Comparison of ENCODE assay signal across 8 mouse cellular contexts in the genomic region with DNA sequence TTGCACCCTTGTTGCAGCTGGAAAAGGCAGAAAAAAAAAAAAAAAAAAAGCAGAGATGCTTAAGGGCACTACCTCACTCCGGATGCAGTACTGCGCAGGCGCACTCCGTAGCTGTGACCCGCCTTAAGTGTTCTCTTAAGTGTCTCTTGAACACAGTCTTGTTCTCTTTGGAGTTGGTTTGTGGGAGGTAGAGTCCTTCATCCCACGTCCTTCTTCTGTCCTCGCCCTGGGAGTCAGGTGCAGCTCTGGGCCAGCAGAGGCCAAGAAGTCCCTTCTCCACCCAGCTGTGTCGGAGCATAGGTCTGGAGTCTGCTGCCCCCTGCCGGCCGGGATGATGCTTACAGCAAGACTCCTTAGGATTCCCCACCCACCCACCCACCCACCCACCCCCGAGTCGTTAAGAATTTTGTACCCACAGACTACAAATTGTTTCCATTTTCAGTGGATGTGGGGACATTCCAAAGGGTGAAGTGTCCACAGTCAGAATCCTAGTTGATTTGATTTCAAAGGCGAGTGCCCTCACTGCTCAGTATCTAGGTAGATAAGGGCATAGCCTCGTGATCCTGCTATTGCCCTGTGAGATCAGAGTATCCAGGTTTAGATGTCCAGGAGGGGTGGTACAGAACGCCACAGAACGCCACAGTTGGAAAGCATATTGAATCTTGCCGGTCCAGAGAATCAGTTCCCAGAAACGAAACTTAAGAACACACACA. TPM values are rescaled to one million over a fixed set of nuclear protein-coding genes. Genes with fewer than 3 reads are reported as not detected.
DNase-seq lines count a peak whose midpoint lies in the region; ATAC-seq and TF ChIP-seq lines count a peak whose summit lies in the region.

No protein-coding gene starts in this region.

- H3K27ac ChIP-seq in hindbrain, embryonic 12.5 days, result no peak overlapping the region
- no peak overlapping the region for H3K27ac ChIP-seq in lung, postnatal 0 days (ENCODE audit: low read length)

- ATAC-seq in hindbrain, embryonic 12.5 days (ENCODE audit: low FRiP score), result peak; percentile 78
- peak; percentile 96 for ATAC-seq in lung, postnatal 0 days

- H3K9me3 ChIP-seq in hindbrain, embryonic 12.5 days (replicated peaks), result no peaks in the 10 kb centered on the region
- H3K9me3 ChIP-seq in lung, postnatal 0 days (ENCODE audit: low read length), result no peaks in the 10 kb centered on the region

- no peaks in the 10 kb centered on the region for H3K36me3 ChIP-seq in hindbrain, embryonic 12.5 days
- no peaks in the 10 kb centered on the region for H3K36me3 ChIP-seq in lung, postnatal 0 days (ENCODE audit: insufficient read depth, low read length)

- H3K4me3 ChIP-seq in hindbrain, embryonic 12.5 days, result peak overlapping the region; percentile 21
- peak overlapping the region; percentile 20; the same call in 1 of the 2 replicates for H3K4me3 ChIP-seq in lung, postnatal 0 days (ENCODE audit: low read depth, low read length)

- TF ChIP-seq EP300 in lung, postnatal 0 days (IDR thresholded peaks at IDR 0.05), result no peak

- H3K9ac ChIP-seq in hindbrain, embryonic 12.5 days, result no peak overlapping the region
- H3K9ac ChIP-seq in lung, postnatal 0 days (replicated peaks; ENCODE audit: low read depth), result 0 out of 2 replicates have a peak overlapping the region, but pooled peaks have one; percentile 27

- peak; percentile 28 for DNase-seq in MN1 (ENCODE audit: low spot score)
- peak; percentile 43 for DNase-seq in cerebellum, adult 8-10 months
- DNase-seq in frontal cortex, adult 2 months (ENCODE audit: extremely low spot score in 1 of 2, low spot score in 1 of 2), result peak; percentile 14 to 86
- DNase-seq in layer of hippocampus, adult 9-11 months, result peak; percentile 29
- peak; percentile 90 for DNase-seq in lung, postnatal 0 days (ENCODE audit: low spot score)
- peak; percentile 60 for DNase-seq in ovary, postnatal 10 days (ENCODE audit: low spot score)
- DNase-seq in thymus, postnatal 0 days (ENCODE audit: low spot score), result peak; percentile 77

- H3K4me1 ChIP-seq in hindbrain, embryonic 12.5 days, result peaks cover 8% of the 10 kb centered on the region
- H3K4me1 ChIP-seq in lung, postnatal 0 days (ENCODE audit: insufficient read depth, low read depth, low read length), result no peaks in the 10 kb centered on the region

- H3K27me3 ChIP-seq in hindbrain, embryonic 12.5 days, result no peaks in the 10 kb centered on the region
- H3K27me3 ChIP-seq in lung, postnatal 0 days (replicated peaks; ENCODE audit: insufficient read depth, low read length), result no peaks in the 10 kb centered on the region

- WGBS in hindbrain, embryonic 12.5 days, result 25% methylated on average over 18 of the region's 18 CpGs
- WGBS in lung, postnatal 0 days, result 19% methylated on average over 18 of the region's 18 CpGs

- peak overlapping the region; percentile 48 for H3K4me2 ChIP-seq in hindbrain, embryonic 12.5 days (replicated peaks)
- H3K4me2 ChIP-seq in lung, postnatal 0 days (replicated peaks; ENCODE audit: low read depth, low read length), result peak overlapping the region; percentile 61

- peak; percentile 75 for TF ChIP-seq CTCF in lung, postnatal 0 days (IDR thresholded peaks at IDR 0.05)

RNA-seq across cellular contexts. Expression of gene Gsta3, which starts 31.1 kb away (rescaled TPM):
- 2.5 and 2.6 TPM in 2 replicates for polyA plus RNA-seq in frontal cortex, adult 2 months (2012; rRNA removed)
- polyA plus RNA-seq in hindbrain, embryonic 12.5 days (2016; fragmentation: Nextera tagmentation; extraction: Ambion mirVana), result 0.35 and 0.53 TPM in 2 replicates
- 23.5 and 28.9 TPM in 2 replicates for polyA plus RNA-seq in lung, postnatal 0 days (2015; fragmentation: Nextera tagmentation; extraction: Ambion mirVana)
- 0.41 and 0.60 TPM in 2 replicates for polyA plus RNA-seq in thymus, postnatal 0 days (2015; fragmentation: Nextera tagmentation; extraction: Ambion mirVana)

RNA-seq across cellular contexts. Expression of gene Tmem14a, which starts 53.1 kb away (rescaled TPM):
- 51.4 and 55.9 TPM in 2 replicates for polyA plus RNA-seq in frontal cortex, adult 2 months (2012; rRNA removed)
- 13.7 and 15.3 TPM in 2 replicates for polyA plus RNA-seq in hindbrain, embryonic 12.5 days (2016; fragmentation: Nextera tagmentation; extraction: Ambion mirVana)
- 7.9 and 9.7 TPM in 2 replicates for polyA plus RNA-seq in lung, postnatal 0 days (2015; fragmentation: Nextera tagmentation; extraction: Ambion mirVana)
- 5.4 and 6.9 TPM in 2 replicates for polyA plus RNA-seq in thymus, postnatal 0 days (2015; fragmentation: Nextera tagmentation; extraction: Ambion mirVana)

Comparison
In these comparisons a context has a peak if more than half of its experiments do, and no peak if none do; other contexts are left out.
1. DNase-seq: peak in every context shown above with its lines; median percentile 90 in lung, postnatal 0 days; 77 in thymus, postnatal 0 days; 60 in ovary, postnatal 10 days; 50 in frontal cortex, adult 2 months; 43 in cerebellum, adult 8-10 months; 29 in layer of hippocampus, adult 9-11 months; 28 in MN1.